Mouse (Mus musculus) G1E (cell line): ENCODE measurements around the gene Lurap1l. TPM values are rescaled to one million over a fixed set of nuclear protein-coding genes. Genes with fewer than 3 reads are reported as not detected.

Experiments
- ATAC-seq: 2 replicates; pipeline ENCODE4 v1.8.0; 2016; ENCODE audit warnings: mild to moderate bottlenecking; ENCODE audit not compliant: insufficient number of reproducible peaks, poor library complexity, low FRiP score, severe bottlenecking; ENCODE audit errors: extremely low read depth
- DNase-seq: peaks from one replicate; pipeline ENCODE4 v3.0.0; 2012; ENCODE audit warnings: low spot score
- H3K27me3 ChIP-seq: 2 replicates; pipeline ENCODE4 v1.6.1; 2012; ENCODE audit warnings: mild to moderate bottlenecking, low read length, inconsistent platforms; ENCODE audit not compliant: insufficient read depth
- H3K36me3 ChIP-seq: replicated peaks from 2 replicates; pipeline ENCODE3; 2012; ENCODE audit warnings: mild to moderate bottlenecking, inconsistent platforms
- H3K4me1 ChIP-seq: 2 replicates; pipeline ENCODE4 v1.6.1; 2012; ENCODE audit warnings: low read depth, low read length, inconsistent platforms, mixed read lengths; ENCODE audit not compliant: insufficient read depth
- H3K4me3 ChIP-seq: 2 replicates; pipeline ENCODE4 v1.5.1; 2012; ENCODE audit warnings: low read depth, mild to moderate bottlenecking, inconsistent platforms, low read length, moderate library complexity, mixed read lengths
- H3K9me3 ChIP-seq: replicated peaks from 2 replicates; pipeline ENCODE4 v1.6.1; 2012; ENCODE audit warnings: inconsistent platforms
- CTCF ChIP-seq: IDR thresholded peaks from 2 replicates; pipeline ENCODE4 v1.5.1; 2012; ENCODE audit warnings: low read depth, low read length, inconsistent platforms, mixed read lengths
- GATA1 ChIP-seq: IDR thresholded peaks from 2 replicates; pipeline ENCODE4 v1.6.1; 2012; ENCODE audit warnings: borderline replicate concordance, low read length, inconsistent platforms, mixed read lengths
- GATA2 ChIP-seq: IDR thresholded peaks from 2 replicates; pipeline ENCODE4 v1.6.1; 2012; ENCODE audit warnings: low read depth, low read length, inconsistent platforms, borderline replicate concordance
- POLR2AphosphoS5 ChIP-seq: IDR thresholded peaks from 2 replicates; pipeline ENCODE4 v1.6.1; 2012; ENCODE audit warnings: low read depth, low read length, inconsistent platforms; ENCODE audit not compliant: insufficient replicate concordance
- TAL1 ChIP-seq: conservative IDR thresholded peaks from 2 replicates; pipeline ENCODE4 v1.6.1; 2012; ENCODE audit warnings: low read depth, low read length, inconsistent platforms, mixed read lengths
- polyA plus RNA-seq: library from polyadenylated mRNA; stranded (reverse); fragments of >175 nt; gene quantifications from 2 replicates; pipeline ENCODE4 v1.2.3, GENCODE M21; 2012
- total RNA-seq, 2 experiments: library from RNA; stranded (forward) in 1 of 2; stranded (reverse) in 1 of 2; fragments of 200-1000 nt in 1 of 2; fragments of >200 nt in 1 of 2; fragmentation: Nextera tagmentation in 1 of 2; gene quantifications; 2 replicates each; pipeline ENCODE4 v1.2.3; 2014 to 2017

Gene Lurap1l
- total and polyA plus RNA-seq, 3 experiments = 0.05 TPM; not detected in 2

- TF ChIP-seq TAL1 = no peak
- no peak for TF ChIP-seq POLR2AphosphoS5
- TF ChIP-seq GATA1 = no peak
- TF ChIP-seq CTCF = no peak
- no peak for TF ChIP-seq GATA2
- ATAC-seq = no peak
- DNase-seq = no peak
- Histone ChIP-seq H3K4me3 (no peak overlapping the region), H3K4me1 (no peaks in the 10 kb centered on the region), H3K9me3 (peaks cover 18% of the 10 kb centered on the region), H3K36me3 (no peaks in the 10 kb centered on the region), H3K27me3 (no peaks in the 10 kb centered on the region)
These were observed 93.1 kb downstream of the Lurap1l start for GRCm38 (mm10) chr4:81003528-81003927.

Other genes with a start within 250 kb of the Lurap1l start
- not detected in 2 replicates for gene Tyrp1, start 76.5 kb upstream of the Lurap1l start, total RNA-seq (2014; fragmentation: Nextera tagmentation)
- 0.05 and 0.29 TPM in 2 replicates for gene Tyrp1, start 76.5 kb upstream of the Lurap1l start, total RNA-seq (2017)
- gene Tyrp1, start 76.5 kb upstream of the Lurap1l start, polyA plus RNA-seq = not detected in 2 replicates